Mouse (Mus musculus) cerebellum, postnatal 36 days (tissue): ENCODE data around the gene Prom2.
A peak's percentile ranks its signal among the peaks of the same experiment; 100 is the strongest.

ENCODE experiments used
- DNase-seq, 2 experiments: peaks; one replicate each; pipeline ENCODE4 v3.0.0; 2021 to 2022; ENCODE audit warnings: mixed read lengths in 2 of 2

The Prom2 gene

GRCm38 (mm10) chr2:127541185-127541584, at the start of gene Prom2:
TSS of gene Prom2 (minus strand) at chr2:127541467.
- peak in 1 of 2 experiments; percentile 41 for DNase-seq

DNA sequence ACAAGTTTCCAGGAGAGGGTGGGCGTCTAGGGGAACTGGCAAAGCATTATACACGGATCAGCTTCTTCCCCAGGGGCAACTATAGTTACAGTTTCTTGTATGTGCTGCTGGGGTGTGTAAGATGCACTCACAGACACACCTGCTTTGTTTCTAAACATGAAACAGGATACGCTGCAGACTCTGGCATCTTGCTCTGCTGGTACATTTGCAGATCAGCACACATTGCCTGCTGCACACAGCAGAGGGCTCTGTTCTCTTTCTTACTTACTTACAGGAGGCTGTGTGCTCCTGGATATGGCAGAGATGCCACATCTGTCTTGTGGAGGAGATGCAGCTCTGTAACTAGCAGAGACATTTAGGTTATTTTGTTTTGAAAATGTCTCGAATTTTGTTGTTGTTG, 49.6 kb upstream of the Prom2 start:
- no peak for DNase-seq

GRCm38 (mm10) chr2:127590204-127590603, 48.9 kb upstream of the Prom2 start:
- DNase-seq, result no peak

GRCm38 (mm10) chr2:127588897-127589296, 47.6 kb upstream of the Prom2 start:
- DNase-seq, result no peak

GRCm38 (mm10) chr2:127587514-127587844, 46.2 kb upstream of the Prom2 start:
- DNase-seq, result no peak

DNA sequence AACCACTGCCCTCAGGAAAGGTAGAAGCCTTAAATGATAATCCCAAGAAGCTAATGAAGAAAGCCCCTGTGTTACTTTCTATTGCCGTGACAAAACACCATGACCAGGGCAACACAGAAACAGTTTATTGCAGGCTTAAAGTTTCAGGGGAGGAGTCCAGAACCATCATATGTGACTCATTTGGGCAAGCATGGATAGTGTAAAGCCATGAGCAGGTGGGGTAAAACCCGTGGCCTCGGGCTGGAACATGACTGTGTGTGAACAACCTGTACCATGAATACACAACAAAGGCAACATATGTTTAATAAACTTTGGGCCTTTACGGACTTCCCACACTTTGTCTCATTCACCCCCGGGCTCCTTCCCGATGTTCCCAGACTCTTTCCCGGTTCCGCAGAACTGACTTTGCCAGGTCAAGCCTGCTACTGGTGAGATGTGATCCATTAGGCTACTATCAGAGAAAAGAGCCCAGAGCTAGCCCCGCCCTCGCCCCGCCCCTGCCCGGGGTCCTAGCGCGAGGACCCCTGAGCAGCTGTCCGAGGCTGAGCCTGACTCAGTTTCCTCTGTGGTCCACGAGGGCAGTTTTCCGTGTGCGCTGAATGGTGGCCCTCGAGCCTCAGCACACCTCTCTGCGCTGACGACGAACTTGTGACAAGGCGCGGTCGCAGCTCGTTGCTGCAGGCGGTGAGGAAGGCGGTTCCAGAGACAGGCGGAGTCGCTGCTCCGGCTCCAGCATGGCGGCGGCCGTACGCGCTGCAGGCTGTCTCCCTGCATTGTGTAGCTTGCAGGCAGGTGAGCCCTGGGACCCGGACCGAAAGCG, 45.6 kb upstream of the Prom2 start, which contains the start of the genes Zfp661 and Mrps5:
TSS of gene Zfp661 (minus strand) at position 401 of the 820 bp plus-strand sequence.
TSS of gene Mrps5 (plus strand) at position 529 of the 820 bp plus-strand sequence.
- peak; percentile 83 to 84 for DNase-seq

- peak; percentile 95 to 97 for DNase-seq
Observed at GRCm38 (mm10) chr2:127584436-127584858, 43.2 kb upstream of the Prom2 start.

GRCm38 (mm10) chr2:127573322-127573721, 32.1 kb upstream of the Prom2 start:
- DNase-seq, result no peak

GRCm38 (mm10) chr2:127559070-127559966, 18.1 kb upstream of the Prom2 start:
- DNase-seq, result peak; percentile 87 to 94

DNA sequence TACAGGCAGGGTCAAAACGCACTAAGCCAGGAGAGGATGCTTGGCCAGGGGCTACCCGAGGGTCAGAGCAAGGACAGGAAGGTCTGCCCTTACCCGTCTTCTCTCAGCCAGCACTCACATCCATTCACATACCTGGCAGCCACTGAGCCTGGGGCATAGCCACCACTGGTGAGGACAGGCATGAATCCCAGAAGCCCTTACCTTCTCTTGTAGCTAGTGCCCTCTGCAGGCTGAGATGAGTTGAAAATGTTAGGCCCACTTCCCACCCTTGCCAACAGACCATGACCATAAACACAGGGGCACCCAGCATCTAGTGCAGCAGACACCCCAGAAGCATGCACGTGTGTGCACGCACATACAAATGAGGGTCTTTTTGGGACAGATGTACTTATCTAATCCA, 9.8 kb upstream of the Prom2 start:
- peak; percentile 82 to 86 for DNase-seq

GRCm38 (mm10) chr2:127550446-127550845, 9.2 kb upstream of the Prom2 start:
- peak in 1 of 2 experiments; percentile 40 for DNase-seq

DNA sequence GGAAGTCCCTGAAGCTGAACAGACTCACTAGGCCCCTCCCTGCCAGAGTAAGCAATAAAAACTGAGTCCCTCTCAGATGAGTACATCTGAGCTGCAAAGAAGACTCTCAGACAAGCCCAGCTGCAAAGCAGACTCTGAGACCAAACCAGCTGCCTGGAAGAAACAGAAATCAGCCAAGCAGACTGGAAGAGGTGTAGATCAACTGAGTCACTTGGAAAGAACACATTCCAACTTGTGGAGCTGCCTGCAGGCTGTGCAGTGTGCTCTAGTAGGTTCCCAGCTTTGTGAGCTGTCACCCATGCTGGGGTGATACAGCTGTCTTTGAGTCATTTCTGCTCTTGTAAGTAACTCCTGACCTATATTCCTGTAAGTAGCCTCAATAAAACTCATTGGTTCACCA, 8.4 kb upstream of the Prom2 start:
- no peak for DNase-seq

- DNase-seq, result no peak
Observed at GRCm38 (mm10) chr2:127548342-127549074, 7.2 kb upstream of the Prom2 start.

DNA sequence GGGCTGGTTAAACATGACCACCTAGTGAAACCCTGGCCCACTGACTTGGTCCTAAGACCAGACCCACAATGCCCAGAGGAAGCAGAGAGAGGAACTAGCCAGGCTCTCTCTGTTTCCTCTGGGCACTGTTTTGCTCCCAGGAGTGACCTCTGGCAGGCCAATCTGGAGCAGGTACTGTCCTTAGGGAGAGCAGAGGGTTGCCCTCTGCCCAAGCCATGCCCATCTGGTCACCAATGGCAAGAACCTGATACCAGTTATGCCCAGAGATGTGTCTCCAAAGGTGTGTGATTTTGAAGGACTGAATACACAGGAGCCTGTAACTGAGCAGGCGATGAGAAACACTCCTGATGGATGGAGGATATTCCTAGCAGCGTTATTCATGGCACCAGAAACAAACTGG, 430 bp upstream of the Prom2 start:
- DNase-seq, result no peak

- peak in 1 of 2 experiments; percentile 61 for DNase-seq
Observed at GRCm38 (mm10) chr2:127539494-127539893, 1.8 kb downstream of the Prom2 start.

GRCm38 (mm10) chr2:127537548-127537947, 3.7 kb downstream of the Prom2 start:
- no peak for DNase-seq

DNA sequence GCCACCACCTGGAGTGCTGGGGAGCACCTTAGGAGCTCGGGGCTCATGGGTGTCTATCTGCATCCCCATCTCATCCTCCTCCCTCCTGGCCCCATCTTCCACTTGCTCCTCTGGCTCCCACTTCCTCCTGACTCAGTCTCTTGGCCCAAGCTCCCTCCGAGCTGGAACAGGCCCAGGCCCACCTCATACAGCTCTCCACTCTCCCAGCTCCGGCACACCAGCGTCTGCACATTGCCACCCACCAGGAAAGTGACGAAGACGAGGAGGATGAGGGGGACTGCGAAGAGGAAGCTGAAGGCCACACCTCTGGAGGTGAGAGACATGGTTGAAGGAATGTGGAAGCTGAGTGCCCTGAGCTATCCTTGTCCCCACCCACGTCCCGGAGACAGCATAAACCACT, 5.9 kb downstream of the Prom2 start:
- no peak for DNase-seq

DNA sequence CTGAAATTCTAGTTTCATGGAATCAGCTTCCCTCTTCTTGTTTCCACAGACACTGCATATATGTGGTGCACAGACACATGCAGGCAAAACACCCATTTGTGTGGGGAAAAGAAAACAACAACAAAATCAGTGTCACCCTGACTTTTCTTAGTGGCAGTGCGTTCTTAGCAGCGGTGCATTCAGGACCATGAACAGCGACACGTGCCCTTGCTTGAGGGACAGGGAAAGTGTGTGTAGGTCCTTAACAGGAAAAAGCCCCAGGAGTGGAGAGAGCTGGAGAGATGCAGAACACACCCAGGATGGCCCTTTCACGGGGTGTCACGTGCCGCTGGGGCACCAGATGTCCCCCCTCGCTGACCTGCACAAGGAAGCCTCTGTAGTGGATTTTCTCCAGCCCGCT, 8.9 kb downstream of the Prom2 start:
- no peak for DNase-seq

GRCm38 (mm10) chr2:127531592-127531991, 9.7 kb downstream of the Prom2 start:
- no peak for DNase-seq

GRCm38 (mm10) chr2:127530418-127530817, 10.8 kb downstream of the Prom2 start:
- no peak for DNase-seq

- DNase-seq, result peak; percentile 74 to 77
Observed at GRCm38 (mm10) chr2:127525004-127525775, 16.1 kb downstream of the Prom2 start.
